Mouse (Mus musculus): ENCODE measurements around the gene Atg101. TPM values are rescaled to one million over a fixed set of nuclear protein-coding genes. Genes with fewer than 3 reads are reported as not detected.
"Not testable (repeated sequence)": the region's sequence is repeated elsewhere in the genome, so short reads cannot be mapped to it uniquely, and the experiment has no call there.

Atg101 gene
- polyA plus RNA-seq, 1 experiment from 2014 or later = 92.4 TPM

DNA sequence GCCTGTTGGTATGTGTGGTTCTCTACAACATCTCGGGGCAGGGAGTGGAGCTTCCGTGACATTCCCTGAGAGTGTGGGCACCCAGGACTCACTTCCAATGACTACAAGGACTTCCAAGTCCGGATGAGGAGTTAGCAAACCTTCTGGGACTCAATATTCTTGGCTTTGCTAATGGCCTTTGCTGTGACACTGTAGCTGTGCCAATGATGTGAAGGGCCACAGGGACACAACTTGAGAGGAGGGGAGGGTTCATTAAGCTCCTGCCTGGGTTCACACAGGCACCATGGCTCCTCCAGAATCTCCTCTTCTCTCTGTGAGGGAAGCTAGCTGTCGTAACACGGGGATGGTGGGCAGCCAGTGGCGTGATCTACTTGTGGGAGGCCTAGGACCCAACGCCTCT, 38.6 kb downstream of the Atg101 start:
- no peak for ATAC-seq
- WGBS = 86% methylated on average over 7 of the region's 7 CpGs

DNA sequence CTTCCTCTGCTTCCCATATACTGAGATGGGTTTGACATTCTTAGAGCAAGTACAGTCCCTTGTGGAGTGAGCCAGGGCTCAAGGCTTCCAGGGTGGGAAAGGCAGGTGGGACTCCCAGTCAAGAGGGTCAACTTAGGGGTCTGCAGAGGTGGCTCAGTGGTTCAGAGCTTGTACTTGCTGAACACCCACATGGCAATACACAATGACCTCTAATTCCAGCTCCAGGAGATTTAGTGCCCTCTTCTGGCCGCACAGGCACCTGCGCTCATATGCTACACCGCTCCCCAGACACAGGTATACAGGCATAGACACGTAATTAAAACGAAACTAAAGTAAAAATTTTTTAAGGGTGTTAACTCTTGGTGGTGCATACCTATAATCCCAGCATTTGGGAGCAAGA, 39.4 kb downstream of the Atg101 start:
- Histone ChIP-seq H3K4me3 (replicated peaks; ENCODE audit: low read length) (no peak overlapping the region), H3K27me3 (replicated peaks; ENCODE audit: control insufficient read depth, insufficient read depth, low read length) (no peaks in the 10 kb centered on the region), H3K9ac (replicated peaks; ENCODE audit: low read depth, low read length) (no peak overlapping the region), H3K27ac (ENCODE audit: low read length) (no peak overlapping the region), H3K4me1 (replicated peaks; ENCODE audit: control insufficient read depth, insufficient read depth, low read length) (no peaks in the 10 kb centered on the region), H3K9me3 (ENCODE audit: control insufficient read depth, low read length) (no peaks in the 10 kb centered on the region), H3K4me2 (ENCODE audit: low read length) (no peak overlapping the region), H3K36me3 (ENCODE audit: control insufficient read depth, insufficient read depth) (no peaks in the 10 kb centered on the region)
- 94% methylated on average over 5 of the region's 5 CpGs for WGBS
- no peak for ATAC-seq

More for the DNA sequence above, 38.6 kb downstream of the Atg101 start:
- Histone ChIP-seq H3K4me1 (replicated peaks; ENCODE audit: control insufficient read depth, insufficient read depth, low read length) (no peaks in the 10 kb centered on the region), H3K36me3 (ENCODE audit: control insufficient read depth, insufficient read depth) (no peaks in the 10 kb centered on the region), H3K27me3 (replicated peaks; ENCODE audit: control insufficient read depth, insufficient read depth, low read length) (no peaks in the 10 kb centered on the region), H3K9me3 (ENCODE audit: control insufficient read depth, low read length) (no peaks in the 10 kb centered on the region), H3K4me2 (ENCODE audit: low read length) (no peak overlapping the region), H3K27ac (ENCODE audit: low read length) (no peak overlapping the region), H3K4me3 (replicated peaks; ENCODE audit: low read length) (no peak overlapping the region), H3K9ac (replicated peaks; ENCODE audit: low read depth, low read length) (no peak overlapping the region)

DNA sequence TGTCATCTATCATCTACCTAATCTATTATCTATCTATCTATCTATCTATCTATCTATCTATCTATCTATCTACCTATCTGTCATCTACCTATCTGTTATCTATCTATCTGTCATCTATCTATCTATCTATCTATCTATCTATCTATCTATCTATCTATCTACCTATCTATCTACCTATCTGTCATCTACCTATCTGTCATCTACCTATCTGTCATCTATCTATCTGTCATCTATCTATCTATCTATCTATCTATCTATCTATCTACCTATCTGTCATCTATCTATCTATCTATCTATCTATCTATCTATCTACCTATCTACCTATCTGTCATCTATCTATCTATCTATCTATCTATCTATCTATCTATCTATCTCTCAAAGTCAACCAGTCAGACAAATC, 40.3 kb downstream of the Atg101 start:
- H3K9ac ChIP-seq (replicated peaks; ENCODE audit: low read depth, low read length); H3K27ac ChIP-seq (ENCODE audit: low read length); ATAC-seq; H3K36me3 ChIP-seq (ENCODE audit: control insufficient read depth, insufficient read depth); H3K4me3 ChIP-seq (replicated peaks; ENCODE audit: low read length); H3K9me3 ChIP-seq (ENCODE audit: control insufficient read depth, low read length); H3K4me1 ChIP-seq (replicated peaks; ENCODE audit: control insufficient read depth, insufficient read depth, low read length); H3K4me2 ChIP-seq (ENCODE audit: low read length); H3K27me3 ChIP-seq (replicated peaks; ENCODE audit: control insufficient read depth, insufficient read depth, low read length): not testable (repeated sequence)

DNA sequence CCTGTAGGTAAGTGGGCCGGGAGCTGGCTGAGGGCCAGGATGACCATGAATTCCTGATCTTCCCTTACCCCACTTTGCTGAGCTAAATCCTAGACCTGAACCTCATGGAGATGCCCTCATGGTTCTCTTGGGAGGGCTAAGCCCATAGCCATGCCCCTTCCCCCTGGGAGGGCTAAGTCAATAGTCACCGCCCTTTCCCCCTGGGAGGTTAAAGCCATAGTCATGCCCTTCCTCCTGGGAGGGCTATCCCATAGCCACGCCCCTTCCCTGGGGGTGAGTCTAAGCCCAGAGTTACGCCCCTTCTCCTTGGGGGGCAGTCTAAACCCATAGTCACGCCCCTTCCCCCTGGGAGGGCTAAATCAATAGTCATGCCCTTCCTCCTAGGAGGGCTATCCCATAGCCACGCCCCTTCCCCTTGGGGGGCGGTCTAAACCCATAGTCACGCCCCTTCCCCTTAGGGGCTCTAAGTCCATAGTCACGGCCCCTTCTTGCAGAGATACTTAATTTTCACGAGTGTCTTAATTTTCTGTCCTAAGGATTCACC, 42.0 kb downstream of the Atg101 start:
- ATAC-seq = no peak
- 39% methylated on average over 10 of the region's 10 CpGs for WGBS

DNA sequence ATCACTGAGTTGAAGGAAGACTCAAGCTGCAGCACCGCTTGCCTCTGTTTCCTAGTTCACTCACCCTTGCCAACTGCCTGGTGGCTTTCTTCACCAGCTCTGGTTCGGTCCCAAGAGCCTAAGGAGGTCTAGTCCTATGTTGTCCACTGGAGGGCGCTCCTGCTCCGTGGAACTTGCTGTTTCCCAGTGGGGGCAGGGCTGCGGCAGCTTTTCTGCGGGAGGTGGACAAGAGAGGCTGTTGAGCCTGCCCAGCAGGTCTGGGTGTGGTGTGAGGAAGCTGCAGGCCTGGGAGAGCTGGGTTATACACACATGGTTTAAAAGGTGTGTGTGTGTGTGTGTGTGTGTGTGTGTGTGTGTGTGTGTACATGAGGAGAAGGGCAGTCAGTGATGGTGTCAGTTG, 43.2 kb downstream of the Atg101 start:
- Histone ChIP-seq H3K36me3 (ENCODE audit: control insufficient read depth, insufficient read depth) (no peaks in the 10 kb centered on the region), H3K9ac (replicated peaks; ENCODE audit: low read depth, low read length) (no peak overlapping the region), H3K4me2 (ENCODE audit: low read length) (no peak overlapping the region), H3K27ac (ENCODE audit: low read length) (no peak overlapping the region), H3K4me3 (replicated peaks; ENCODE audit: low read length) (no peak overlapping the region), H3K9me3 (ENCODE audit: control insufficient read depth, low read length) (no peaks in the 10 kb centered on the region), H3K27me3 (replicated peaks; ENCODE audit: control insufficient read depth, insufficient read depth, low read length) (no peaks in the 10 kb centered on the region), H3K4me1 (replicated peaks; ENCODE audit: control insufficient read depth, insufficient read depth, low read length) (no peaks in the 10 kb centered on the region)
- no peak for ATAC-seq
- WGBS = 3% methylated on average over 6 of the region's 6 CpGs

More for the DNA sequence above, 42.0 kb downstream of the Atg101 start:
- Histone ChIP-seq H3K27ac (ENCODE audit: low read length) (no peak overlapping the region), H3K9ac (replicated peaks; ENCODE audit: low read depth, low read length) (no peak overlapping the region), H3K9me3 (ENCODE audit: control insufficient read depth, low read length) (no peaks in the 10 kb centered on the region), H3K4me2 (ENCODE audit: low read length) (no peak overlapping the region), H3K27me3 (replicated peaks; ENCODE audit: control insufficient read depth, insufficient read depth, low read length) (no peaks in the 10 kb centered on the region), H3K4me3 (replicated peaks; ENCODE audit: low read length) (no peak overlapping the region), H3K36me3 (ENCODE audit: control insufficient read depth, insufficient read depth) (no peaks in the 10 kb centered on the region), H3K4me1 (replicated peaks; ENCODE audit: control insufficient read depth, insufficient read depth, low read length) (no peaks in the 10 kb centered on the region)

DNA sequence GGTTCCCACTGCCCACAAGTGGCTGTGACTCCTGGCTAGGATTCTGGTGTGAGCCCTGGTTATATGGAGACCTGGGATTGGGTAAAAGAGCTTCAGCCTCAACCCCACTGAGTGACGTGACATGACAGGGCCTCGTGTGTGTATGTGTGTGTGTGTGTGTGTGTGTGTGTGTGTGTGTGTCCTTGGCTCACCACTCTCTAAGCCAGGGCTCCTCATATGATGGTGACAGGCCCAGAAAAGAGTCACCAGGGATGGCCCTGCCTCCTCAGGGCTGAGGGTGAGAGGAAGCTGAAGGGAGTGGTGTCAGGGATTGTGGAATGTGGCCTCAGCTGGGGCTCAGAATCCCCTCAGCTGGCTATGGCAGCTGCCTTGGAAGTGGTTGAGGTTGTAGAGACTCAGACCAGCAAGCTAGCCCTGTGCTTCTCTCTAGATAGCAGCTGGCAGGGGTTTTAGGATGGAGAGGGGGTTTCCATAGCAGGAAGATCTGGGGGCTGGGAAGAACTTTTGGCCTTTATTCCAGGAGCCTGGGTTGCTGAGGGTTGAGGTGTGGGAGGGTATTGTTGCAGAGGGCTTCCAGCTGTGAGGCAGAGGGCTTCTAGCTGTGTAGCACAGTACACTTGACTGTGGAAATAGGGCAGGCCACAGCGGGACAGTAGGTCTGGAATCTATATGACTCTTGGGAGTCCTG, 44.9 kb downstream of the Atg101 start:
- no peaks in the 10 kb centered on the region for H3K36me3 ChIP-seq (ENCODE audit: control insufficient read depth, insufficient read depth)
- H3K4me2 ChIP-seq (ENCODE audit: low read length) = no peak overlapping the region
- H3K27ac ChIP-seq (ENCODE audit: low read length) = no peak overlapping the region
- no peaks in the 10 kb centered on the region for H3K27me3 ChIP-seq (replicated peaks; ENCODE audit: control insufficient read depth, insufficient read depth, low read length)
- H3K9ac ChIP-seq (replicated peaks; ENCODE audit: low read depth, low read length) = no peak overlapping the region
- H3K9me3 ChIP-seq (ENCODE audit: control insufficient read depth, low read length) = no peaks in the 10 kb centered on the region
- WGBS = 62% methylated on average over 3 of the region's 3 CpGs
- H3K4me3 ChIP-seq (replicated peaks; ENCODE audit: low read length) = no peak overlapping the region
- no peak for ATAC-seq
- no peaks in the 10 kb centered on the region for H3K4me1 ChIP-seq (replicated peaks; ENCODE audit: control insufficient read depth, insufficient read depth, low read length)

DNA sequence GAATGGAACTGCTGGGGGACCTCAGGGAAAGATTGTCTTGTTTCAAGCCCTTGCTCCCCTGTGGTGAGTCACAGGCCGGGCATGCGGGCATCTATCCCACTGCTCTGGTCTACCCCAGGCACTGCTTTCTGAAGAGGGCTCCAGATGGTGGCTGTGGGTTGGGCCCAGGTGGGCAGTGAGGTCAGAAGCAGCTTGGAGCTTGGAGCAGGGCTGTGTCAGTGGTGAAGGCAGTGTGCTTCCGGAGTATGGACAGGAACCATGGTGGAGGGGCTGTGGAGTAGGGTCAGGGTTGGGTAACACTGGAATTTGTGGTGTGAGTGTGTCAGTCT, 45.5 kb downstream of the Atg101 start:
- 63% methylated on average over 3 of the region's 3 CpGs for WGBS
- no peak for ATAC-seq
- H3K27me3 ChIP-seq (replicated peaks; ENCODE audit: control insufficient read depth, insufficient read depth, low read length) = no peaks in the 10 kb centered on the region
- H3K4me2 ChIP-seq (ENCODE audit: low read length) = no peak overlapping the region
- no peak overlapping the region for H3K4me3 ChIP-seq (replicated peaks; ENCODE audit: low read length)
- no peaks in the 10 kb centered on the region for H3K4me1 ChIP-seq (replicated peaks; ENCODE audit: control insufficient read depth, insufficient read depth, low read length)
- no peaks in the 10 kb centered on the region for H3K36me3 ChIP-seq (ENCODE audit: control insufficient read depth, insufficient read depth)
- H3K27ac ChIP-seq (ENCODE audit: low read length) = no peak overlapping the region
- H3K9me3 ChIP-seq (ENCODE audit: control insufficient read depth, low read length) = no peaks in the 10 kb centered on the region
- no peak overlapping the region for H3K9ac ChIP-seq (replicated peaks; ENCODE audit: low read depth, low read length)

DNA sequence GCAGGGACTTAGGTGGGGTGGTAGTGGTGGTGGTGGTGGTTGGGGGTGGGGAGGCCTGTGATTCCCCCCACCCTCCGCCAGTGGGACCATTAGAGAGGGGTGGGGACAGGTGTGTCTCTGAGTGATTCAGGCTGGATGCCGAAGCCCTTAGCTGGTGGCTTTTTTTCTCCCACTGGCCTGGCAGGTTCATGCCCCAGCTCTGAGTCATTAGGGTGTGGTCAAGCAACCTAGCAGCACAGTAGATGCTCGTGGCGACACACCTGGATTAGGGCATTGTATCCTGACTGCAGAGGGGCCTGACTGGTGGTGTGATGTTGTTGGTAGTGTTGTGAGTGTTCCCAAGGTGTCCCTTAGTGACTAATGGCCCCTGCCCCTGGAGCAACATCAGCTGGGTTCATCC, 47.0 kb downstream of the Atg101 start:
- H3K4me2 ChIP-seq (ENCODE audit: low read length) = no peak overlapping the region
- ATAC-seq = no peak
- WGBS = 84% methylated on average over 4 of the region's 4 CpGs

DNA sequence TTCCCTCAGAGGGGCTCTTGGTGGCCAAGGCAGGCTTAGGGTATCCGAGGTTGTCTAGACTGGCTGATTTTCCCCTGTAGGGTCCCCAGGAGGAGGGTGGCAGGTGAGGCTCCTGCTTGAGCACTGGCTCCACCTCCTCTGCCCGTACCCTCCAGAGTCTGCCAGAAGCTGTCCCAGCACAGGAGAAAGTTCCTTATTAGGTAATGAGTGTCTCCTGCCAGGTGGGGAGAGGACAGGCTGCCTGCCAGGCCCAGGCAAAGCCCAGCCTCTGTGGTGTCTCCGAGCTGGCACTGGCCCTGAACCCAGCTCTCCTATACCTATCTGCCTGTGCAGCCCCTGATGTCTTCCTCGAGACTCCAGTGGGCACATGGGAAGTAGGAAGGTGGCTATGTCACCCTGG, 48.3 kb downstream of the Atg101 start:
- Histone ChIP-seq H3K4me1 (replicated peaks; ENCODE audit: control insufficient read depth, insufficient read depth, low read length) (no peaks in the 10 kb centered on the region), H3K9ac (replicated peaks; ENCODE audit: low read depth, low read length) (no peak overlapping the region), H3K9me3 (ENCODE audit: control insufficient read depth, low read length) (no peaks in the 10 kb centered on the region), H3K4me3 (replicated peaks; ENCODE audit: low read length) (no peak overlapping the region), H3K27me3 (replicated peaks; ENCODE audit: control insufficient read depth, insufficient read depth, low read length) (no peaks in the 10 kb centered on the region), H3K27ac (ENCODE audit: low read length) (no peak overlapping the region), H3K4me2 (ENCODE audit: low read length) (no peak overlapping the region), H3K36me3 (ENCODE audit: control insufficient read depth, insufficient read depth) (no peaks in the 10 kb centered on the region)
- ATAC-seq = no peak
- 59% methylated on average over 4 of the region's 4 CpGs for WGBS

More for the DNA sequence above, 47.0 kb downstream of the Atg101 start:
- no peaks in the 10 kb centered on the region for H3K9me3 ChIP-seq (ENCODE audit: control insufficient read depth, low read length)
- H3K4me1 ChIP-seq (replicated peaks; ENCODE audit: control insufficient read depth, insufficient read depth, low read length) = no peaks in the 10 kb centered on the region
- no peak overlapping the region for H3K9ac ChIP-seq (replicated peaks; ENCODE audit: low read depth, low read length)
- no peaks in the 10 kb centered on the region for H3K36me3 ChIP-seq (ENCODE audit: control insufficient read depth, insufficient read depth)
- no peak overlapping the region for H3K27ac ChIP-seq (ENCODE audit: low read length)
- H3K4me3 ChIP-seq (replicated peaks; ENCODE audit: low read length) = no peak overlapping the region
- H3K27me3 ChIP-seq (replicated peaks; ENCODE audit: control insufficient read depth, insufficient read depth, low read length) = no peaks in the 10 kb centered on the region

DNA sequence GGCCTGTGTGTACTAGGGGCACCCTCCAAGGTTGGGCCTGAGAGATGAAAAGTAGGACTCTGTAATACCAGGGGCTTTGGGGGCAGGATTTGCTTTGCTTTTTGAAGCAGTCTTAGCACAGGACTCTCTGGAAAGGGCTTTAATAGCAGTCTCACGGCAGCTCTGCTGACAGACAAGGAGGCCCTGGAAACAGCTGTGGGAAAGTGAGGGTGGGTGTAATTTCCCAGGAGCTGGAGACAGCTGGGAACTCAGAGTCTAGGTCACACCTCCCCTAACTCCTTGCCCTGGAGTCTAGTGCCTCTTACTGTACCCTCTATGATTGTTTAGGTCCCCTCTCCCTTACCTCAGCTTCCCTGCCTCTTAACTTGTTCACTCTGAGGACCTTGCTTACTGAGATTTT, 49.1 kb downstream of the Atg101 start:
- no peak for ATAC-seq
- H3K36me3 ChIP-seq (ENCODE audit: control insufficient read depth, insufficient read depth) = no peaks in the 10 kb centered on the region
- 39% methylated on average over 1 of the region's 1 CpGs for WGBS

More for the DNA sequence above, 49.1 kb downstream of the Atg101 start:
- Histone ChIP-seq H3K4me3 (replicated peaks; ENCODE audit: low read length) (no peak overlapping the region), H3K27me3 (replicated peaks; ENCODE audit: control insufficient read depth, insufficient read depth, low read length) (no peaks in the 10 kb centered on the region), H3K9me3 (ENCODE audit: control insufficient read depth, low read length) (no peaks in the 10 kb centered on the region), H3K9ac (replicated peaks; ENCODE audit: low read depth, low read length) (no peak overlapping the region), H3K27ac (ENCODE audit: low read length) (no peak overlapping the region), H3K4me2 (ENCODE audit: low read length) (no peak overlapping the region), H3K4me1 (replicated peaks; ENCODE audit: control insufficient read depth, insufficient read depth, low read length) (no peaks in the 10 kb centered on the region)
